18 mouse cellular contexts compared by ENCODE assay signal in the genomic region with DNA sequence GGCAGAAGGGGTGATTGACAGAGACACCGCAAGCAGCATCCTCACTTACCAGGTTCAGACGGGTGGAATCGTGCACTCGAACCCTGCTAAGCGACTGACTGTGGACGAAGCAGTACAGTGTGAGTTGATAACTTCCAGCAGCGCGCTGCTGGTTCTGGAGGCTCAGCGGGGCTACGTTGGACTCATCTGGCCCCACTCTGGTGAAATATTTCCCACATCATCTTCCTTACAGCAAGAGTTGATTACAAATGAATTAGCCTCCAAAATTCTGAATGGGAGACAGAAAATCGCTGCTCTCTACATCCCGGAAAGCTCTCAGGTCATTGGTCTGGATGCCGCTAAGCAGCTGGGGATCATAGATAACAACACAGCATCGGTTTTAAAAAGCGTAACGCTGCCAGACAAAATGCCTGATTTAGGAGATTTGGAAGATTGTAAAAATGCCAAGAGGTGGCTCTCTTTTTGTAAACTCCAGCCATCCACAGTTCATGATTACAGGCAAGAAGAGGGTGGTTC.
DNase-seq lines count a peak whose midpoint lies in the region; ATAC-seq and TF ChIP-seq lines count a peak whose summit lies in the region.
"Had no signal": no experiment of that assay in that cellular context is flagged by ENCODE, and none has a peak within 500 bp of the region (broad histone marks: within the 10 kb centered on the region; RNA-seq: fewer than 3 reads in every experiment).

No protein-coding gene starts in this region.

- WGBS in lung, embryonic 16.5 days = 62% methylated on average over 16 of the region's 16 CpGs
- WGBS in neural tube, embryonic 14.5 days = 80% methylated on average over 16 of the region's 16 CpGs
- 73% methylated on average over 16 of the region's 16 CpGs for WGBS in neural tube, embryonic 15.5 days

- no peak overlapping the region for H3K4me3 ChIP-seq in layer of hippocampus, adult 2 months
- no peak overlapping the region for H3K4me3 ChIP-seq in lung, embryonic 16.5 days (ENCODE audit: low read length)
- H3K4me3 ChIP-seq in neural tube, embryonic 14.5 days (ENCODE audit: low read depth, low read length) = no peak overlapping the region
- no peak overlapping the region for H3K4me3 ChIP-seq in neural tube, embryonic 15.5 days (replicated peaks)
- H3K4me3 ChIP-seq in myocyte = no peak overlapping the region
- H3K4me3 ChIP-seq: embryonic facial prominence, embryonic 12.5 days; forebrain, embryonic 12.5 days; heart, embryonic 10.5 days had no signal

- H3K4me2 ChIP-seq in lung, embryonic 16.5 days (ENCODE audit: low read depth, low read length) = no peak overlapping the region
- no peak overlapping the region for H3K4me2 ChIP-seq in neural tube, embryonic 14.5 days (ENCODE audit: low read depth, low read length)
- no peak overlapping the region for H3K4me2 ChIP-seq in neural tube, embryonic 15.5 days
- no peak overlapping the region for H3K4me2 ChIP-seq in myocyte (ENCODE audit: low read depth)
- H3K4me2 ChIP-seq: embryonic facial prominence, embryonic 12.5 days; forebrain, embryonic 12.5 days had no signal

- no peak for TF ChIP-seq POLR2A in myocyte (IDR thresholded peaks at IDR 0.05; ENCODE audit: insufficient read length, low read depth)

- no peaks in the 10 kb centered on the region for H3K4me1 ChIP-seq in lung, embryonic 16.5 days (replicated peaks; ENCODE audit: control insufficient read depth, insufficient read depth, low read length)
- no peaks in the 10 kb centered on the region for H3K4me1 ChIP-seq in neural tube, embryonic 14.5 days (ENCODE audit: control insufficient read depth, insufficient read depth, low read length)
- no peaks in the 10 kb centered on the region for H3K4me1 ChIP-seq in neural tube, embryonic 15.5 days
- H3K4me1 ChIP-seq: embryonic facial prominence, embryonic 12.5 days; heart, embryonic 10.5 days had no signal

- peak; percentile 61 for ATAC-seq in lung, embryonic 16.5 days (ENCODE audit: low read depth)
- ATAC-seq in neural tube, embryonic 14.5 days (ENCODE audit: low read depth) = no peak
- ATAC-seq in neural tube, embryonic 15.5 days (ENCODE audit: low FRiP score) = no peak
- ATAC-seq: forebrain, embryonic 16.5 days had no signal

- DNase-seq in layer of hippocampus, adult 2 months (ENCODE audit: low spot score in 2 of 2) = no peak
- no peak for DNase-seq in layer of hippocampus, adult 8-10 months (ENCODE audit: low spot score in 2 of 2)
- no peak for DNase-seq in lung, adult 18-20 months
- DNase-seq in embryo, embryonic 9.5 days (ENCODE audit: extremely low spot score) = no peak
- DNase-seq: adrenal gland, adult 2 months; adrenal gland, postnatal 25 days; cerebellum, adult 18-20 months; cerebellum, postnatal 36 days; gastrocnemius, postnatal 10 days; heart, adult 18-20 months had no signal

- peak overlapping the region; percentile 80 for H3K27ac ChIP-seq in layer of hippocampus, adult 2 months
- H3K27ac ChIP-seq in lung, embryonic 16.5 days (ENCODE audit: low read length) = no peak overlapping the region
- H3K27ac ChIP-seq in neural tube, embryonic 14.5 days (ENCODE audit: low read depth, low read length) = 0 out of 2 replicates have a peak overlapping the region, but pooled peaks have one; percentile 8
- H3K27ac ChIP-seq in neural tube, embryonic 15.5 days (replicated peaks) = no peak overlapping the region
- H3K27ac ChIP-seq: embryonic facial prominence, embryonic 12.5 days; forebrain, embryonic 12.5 days; heart, embryonic 10.5 days had no signal

- H3K9me3 ChIP-seq in lung, embryonic 16.5 days (ENCODE audit: control insufficient read depth, low read length) = no peaks in the 10 kb centered on the region
- no peaks in the 10 kb centered on the region for H3K9me3 ChIP-seq in neural tube, embryonic 14.5 days (ENCODE audit: control insufficient read depth, low read length)
- no peaks in the 10 kb centered on the region for H3K9me3 ChIP-seq in neural tube, embryonic 15.5 days (replicated peaks)
- H3K9me3 ChIP-seq: embryonic facial prominence, embryonic 12.5 days; forebrain, embryonic 12.5 days; heart, embryonic 10.5 days had no signal

- no peaks in the 10 kb centered on the region for H3K36me3 ChIP-seq in lung, embryonic 16.5 days (ENCODE audit: control insufficient read depth, insufficient read depth, low read length)
- H3K36me3 ChIP-seq in neural tube, embryonic 14.5 days (ENCODE audit: control insufficient read depth, insufficient read depth, low read length) = peaks cover 31% of the 10 kb centered on the region
- H3K36me3 ChIP-seq in neural tube, embryonic 15.5 days = peaks cover 60% of the 10 kb centered on the region
- peaks cover 58% of the 10 kb centered on the region for H3K36me3 ChIP-seq in myocyte (ENCODE audit: control insufficient read depth, insufficient read depth)

- no peaks in the 10 kb centered on the region for H3K79me2 ChIP-seq in myocyte (ENCODE audit: control insufficient read depth, insufficient read depth)

- no peak overlapping the region for H3ac ChIP-seq in myocyte (ENCODE audit: control insufficient read depth, insufficient read length)

- H3K9ac ChIP-seq in lung, embryonic 16.5 days (ENCODE audit: low read length) = no peak overlapping the region
- no peak overlapping the region for H3K9ac ChIP-seq in neural tube, embryonic 14.5 days (replicated peaks; ENCODE audit: low read depth, low read length)
- H3K9ac ChIP-seq in neural tube, embryonic 15.5 days (replicated peaks) = no peak overlapping the region
- H3K9ac ChIP-seq: embryonic facial prominence, embryonic 12.5 days; forebrain, embryonic 12.5 days had no signal

- TF ChIP-seq CTCF in layer of hippocampus, adult 2 months (conservative IDR thresholded peaks at IDR 0.05) = no peak

- H3K27me3 ChIP-seq in lung, embryonic 16.5 days (ENCODE audit: control insufficient read depth, insufficient read depth, low read depth, low read length) = no peaks in the 10 kb centered on the region
- H3K27me3 ChIP-seq in neural tube, embryonic 14.5 days (ENCODE audit: control insufficient read depth, insufficient read depth, low read length) = no peaks in the 10 kb centered on the region
- H3K27me3 ChIP-seq in neural tube, embryonic 15.5 days (replicated peaks) = no peaks in the 10 kb centered on the region
- H3K27me3 ChIP-seq in myocyte (ENCODE audit: control insufficient read depth, insufficient read depth, insufficient read length) = no peaks in the 10 kb centered on the region
- H3K27me3 ChIP-seq: embryonic facial prominence, embryonic 12.5 days; forebrain, embryonic 12.5 days had no signal

TF ChIP-seq in myocyte, 11 proteins besides CTCF, POLR2A, EP300 and RAD21:
- TF ChIP-seq CEBPB (IDR thresholded peaks at IDR 0.05; ENCODE audit: insufficient read depth, poor library complexity, severe bottlenecking) (no peak), POLR2AphosphoS2 (IDR thresholded peaks at IDR 0.05; ENCODE audit: insufficient read length, low read depth) (peak; percentile 53), TCF12 (IDR thresholded peaks at IDR 0.05; ENCODE audit: insufficient read depth, poor library complexity, severe bottlenecking) (no peak)

Comparison
In these comparisons a context has a peak if more than half of its experiments do, and no peak if none do; other contexts are left out.
1. H3K27ac ChIP-seq: peak in layer of hippocampus, adult 2 months (single experiment) and neural tube, embryonic 14.5 days (single experiment); none in lung, embryonic 16.5 days (single experiment) and neural tube, embryonic 15.5 days (single experiment).